Mouse (Mus musculus): ENCODE results near the gene Col1a1.

DNA sequence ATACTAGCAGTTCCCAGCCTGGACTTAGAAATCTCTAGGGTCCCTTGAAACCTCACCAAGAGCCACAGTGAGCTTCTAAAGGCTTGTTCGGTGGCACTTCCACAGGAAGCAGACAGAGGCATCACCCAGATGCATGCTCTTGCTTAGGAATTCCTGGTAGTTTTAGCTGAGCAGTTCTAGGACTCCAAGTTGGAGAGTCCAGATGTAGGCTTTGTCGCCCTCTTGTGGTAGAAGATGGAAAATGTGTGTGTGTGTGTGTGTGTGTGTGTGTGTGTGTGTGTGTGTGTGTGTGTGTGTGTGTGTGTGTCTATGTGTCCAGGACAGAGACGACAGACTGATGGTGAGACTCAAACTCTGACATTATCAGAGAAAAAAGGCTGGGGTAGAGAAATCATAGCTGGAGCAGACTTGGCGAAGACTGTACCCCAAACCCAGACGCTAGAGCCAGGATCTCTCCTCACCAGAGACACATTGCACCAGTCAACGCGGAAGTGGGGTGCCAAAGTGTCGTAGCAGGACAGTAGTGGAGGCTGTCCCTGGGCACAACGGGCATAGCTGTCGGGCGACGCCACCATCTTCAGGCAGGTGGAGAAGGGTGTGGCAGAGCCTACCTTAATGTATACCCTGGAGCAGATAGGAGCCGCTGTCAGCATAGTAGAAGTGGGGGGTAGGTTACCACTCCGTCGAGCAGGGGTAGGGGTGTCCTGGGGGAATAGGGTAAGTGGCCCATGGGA, 34.4 kb downstream of the Col1a1 start:
- TF ChIP-seq MAX (IDR thresholded peaks at IDR 0.05): no peak
- TF ChIP-seq CTCF (IDR thresholded peaks at IDR 0.05; ENCODE audit: control insufficient read depth, insufficient read depth, insufficient read length): peak; percentile 37

All from C2C12 (cell line).